Mouse (Mus musculus) myocyte (in vitro differentiated cells): ENCODE measurements around the gene Rel.

Source experiments
- CEBPB ChIP-seq: IDR thresholded peaks from 2 replicates; pipeline ENCODE4 v1.6.1; 2011; ENCODE audit warnings: mild to moderate bottlenecking, moderate library complexity; ENCODE audit not compliant: poor library complexity, insufficient read depth, severe bottlenecking
- POLR2A ChIP-seq: IDR thresholded peaks from one replicate; pipeline ENCODE4 v1.6.1; 2011; ENCODE audit warnings: low read depth, mild to moderate bottlenecking, control low read depth, moderate library complexity; ENCODE audit not compliant: insufficient read length
- USF1 ChIP-seq: IDR thresholded peaks from one replicate; pipeline ENCODE4 v1.6.1; 2011; ENCODE audit warnings: low read depth, mild to moderate bottlenecking, control low read depth, moderate library complexity

DNA sequence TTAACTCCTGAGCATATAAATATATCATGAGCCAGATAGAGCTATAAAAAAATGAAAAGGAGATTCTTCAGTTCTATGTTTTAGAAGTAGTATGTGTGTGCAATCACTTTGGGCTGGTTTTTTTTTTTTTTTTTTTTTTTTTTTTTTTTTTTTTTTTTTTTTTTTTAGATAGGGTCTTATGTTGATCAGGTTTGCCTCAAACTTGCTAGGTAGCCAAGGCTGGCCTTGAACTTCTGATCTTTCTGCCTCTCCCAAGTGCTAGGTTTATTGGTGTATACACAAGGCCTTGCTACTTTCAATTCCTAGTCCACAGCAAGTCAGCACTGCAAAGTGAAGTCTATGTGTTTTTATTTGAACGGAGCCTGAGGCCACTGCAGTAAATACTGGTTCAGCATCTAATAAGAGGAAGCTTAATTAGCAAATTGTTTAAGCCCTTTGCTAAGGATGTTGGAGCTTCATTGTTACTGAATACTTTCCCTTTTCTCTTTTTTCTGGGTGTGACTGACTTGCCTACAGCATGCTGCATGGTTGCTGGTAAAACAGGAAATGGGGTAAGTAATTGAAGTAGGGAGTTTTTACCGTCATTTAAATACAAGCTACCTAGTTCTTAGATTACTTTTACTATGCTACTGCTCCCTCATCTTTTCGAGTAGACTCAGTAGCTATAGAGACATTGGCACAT, 71.2 kb downstream of the Rel start:
- TF ChIP-seq POLR2A (no peak), USF1 (no peak), CEBPB (no peak)
